Mouse (Mus musculus): Measurements from ENCODE around the gene Rpl13a. TPM values are rescaled to one million over a fixed set of nuclear protein-coding genes. Genes with fewer than 3 reads are reported as not detected.

Gene Rpl13a
- polyA plus RNA-seq, 1 experiment = 2,550 TPM

- no peak for TF ChIP-seq POLR2A (IDR thresholded peaks at IDR 0.05; ENCODE audit: borderline replicate concordance, extremely low read depth, insufficient read depth, insufficient read length, poor library complexity, severe bottlenecking)
- TF ChIP-seq CTCF (IDR thresholded peaks at IDR 0.05; ENCODE audit: borderline replicate concordance, extremely low read depth, insufficient read depth, insufficient read length) = no peak
- no peak for DNase-seq (ENCODE audit: low read depth)
Observed at GRCm38 (mm10) chr7:45165701-45166100, 37.1 kb upstream of the Rpl13a start.

- no peak for TF ChIP-seq CTCF (IDR thresholded peaks at IDR 0.05; ENCODE audit: borderline replicate concordance, extremely low read depth, insufficient read depth, insufficient read length)
- TF ChIP-seq POLR2A (IDR thresholded peaks at IDR 0.05; ENCODE audit: borderline replicate concordance, extremely low read depth, insufficient read depth, insufficient read length, poor library complexity, severe bottlenecking) = no peak
- DNase-seq (ENCODE audit: low read depth) = no peak
Observed at GRCm38 (mm10) chr7:45164833-45165232, 36.3 kb upstream of the Rpl13a start.

GRCm38 (mm10) chr7:45163735-45164490 lies 35.4 kb upstream of the Rpl13a start, which contains the start of gene Slc17a7:
Gene Slc17a7, plus strand, starts transcription at chr7:45163949.
- TF ChIP-seq CTCF (IDR thresholded peaks at IDR 0.05; ENCODE audit: borderline replicate concordance, extremely low read depth, insufficient read depth, insufficient read length) (no peak), POLR2A (IDR thresholded peaks at IDR 0.05; ENCODE audit: borderline replicate concordance, extremely low read depth, insufficient read depth, insufficient read length, poor library complexity, severe bottlenecking) (no peak)
- peak; percentile 34 for DNase-seq (ENCODE audit: low read depth)

DNA sequence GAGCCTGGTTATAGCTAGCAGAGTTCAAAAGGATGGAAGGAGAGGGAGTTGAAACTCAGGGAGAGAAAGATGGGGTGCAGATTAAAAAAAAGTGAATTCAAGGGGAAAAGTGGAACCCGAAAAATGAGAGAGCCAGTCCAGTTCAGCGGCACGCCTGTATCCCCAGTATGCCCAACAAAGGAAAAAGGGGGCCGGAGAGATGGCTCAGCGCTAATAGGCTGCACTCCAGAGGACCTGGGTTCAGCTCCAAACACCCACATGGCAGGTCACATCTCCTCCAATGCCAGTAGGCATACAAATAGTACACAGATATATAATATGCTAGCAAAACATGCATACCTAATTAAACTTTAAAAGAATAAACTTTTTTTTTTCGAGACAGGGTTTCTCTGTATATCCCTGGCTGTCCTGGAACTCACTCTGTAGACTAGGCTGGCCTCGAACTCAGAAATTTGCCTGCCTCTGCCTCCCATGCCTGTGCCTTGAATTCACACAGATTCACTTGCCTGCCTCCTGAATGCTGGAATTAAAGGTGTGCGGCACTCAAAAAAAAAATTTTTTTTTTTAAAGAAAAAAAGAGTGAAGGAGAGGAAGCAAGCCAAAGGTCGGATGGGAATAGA lies 34.5 kb upstream of the Rpl13a start:
- DNase-seq (ENCODE audit: low read depth) = no peak
- TF ChIP-seq POLR2A (IDR thresholded peaks at IDR 0.05; ENCODE audit: borderline replicate concordance, extremely low read depth, insufficient read depth, insufficient read length, poor library complexity, severe bottlenecking) = no peak
- no peak for TF ChIP-seq CTCF (IDR thresholded peaks at IDR 0.05; ENCODE audit: borderline replicate concordance, extremely low read depth, insufficient read depth, insufficient read length)

GRCm38 (mm10) chr7:45162551-45162950 lies 34.0 kb upstream of the Rpl13a start:
- DNase-seq (ENCODE audit: low read depth) = no peak
- TF ChIP-seq POLR2A (IDR thresholded peaks at IDR 0.05; ENCODE audit: borderline replicate concordance, extremely low read depth, insufficient read depth, insufficient read length, poor library complexity, severe bottlenecking) = no peak

DNA sequence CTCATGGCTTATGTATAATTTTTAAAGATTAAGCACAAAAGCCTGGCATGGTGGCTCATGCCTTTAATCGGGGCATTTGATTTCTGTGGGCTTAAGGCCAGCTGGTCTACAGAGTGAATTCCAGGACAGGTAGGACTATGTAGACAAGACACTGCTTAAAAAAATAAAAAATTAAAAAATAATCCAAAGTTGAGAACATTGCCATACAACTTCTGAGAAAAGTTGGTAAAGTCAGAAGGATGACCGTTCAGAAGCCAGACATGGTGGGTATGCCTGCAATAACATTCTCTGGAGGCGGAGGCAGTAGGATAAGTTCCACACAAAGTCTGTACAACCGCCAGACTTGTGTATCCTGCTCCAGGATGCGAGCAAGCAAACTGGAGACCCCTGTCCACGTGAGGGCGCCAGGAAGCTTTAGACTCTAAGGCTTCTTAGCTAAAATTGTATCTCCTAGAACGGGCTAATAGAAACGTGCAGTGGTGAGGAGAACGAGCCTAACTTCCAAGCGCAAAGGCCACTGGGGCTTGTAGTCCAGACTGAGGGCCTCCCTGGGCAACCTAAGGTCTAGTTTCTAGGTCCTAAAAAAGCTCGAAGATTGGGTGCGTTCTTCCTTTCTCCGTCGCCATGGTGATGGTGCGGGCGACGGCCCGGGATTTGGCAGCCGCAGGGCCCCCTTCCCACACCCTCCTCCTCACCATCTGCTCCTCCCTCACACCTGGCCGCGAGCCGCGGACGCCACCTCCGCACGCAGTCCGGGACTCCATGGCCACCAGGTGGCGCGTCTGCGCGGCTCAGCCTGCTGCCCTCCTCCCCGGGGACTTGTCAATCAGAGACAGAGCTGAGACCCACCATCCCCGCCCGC lies 33.3 kb upstream of the Rpl13a start:
- peak; percentile 88 for TF ChIP-seq CTCF (IDR thresholded peaks at IDR 0.05; ENCODE audit: borderline replicate concordance, extremely low read depth, insufficient read depth, insufficient read length)
- no peak for TF ChIP-seq POLR2A (IDR thresholded peaks at IDR 0.05; ENCODE audit: borderline replicate concordance, extremely low read depth, insufficient read depth, insufficient read length, poor library complexity, severe bottlenecking)
- DNase-seq (ENCODE audit: low read depth) = peak; percentile 97

- TF ChIP-seq POLR2A (IDR thresholded peaks at IDR 0.05; ENCODE audit: borderline replicate concordance, extremely low read depth, insufficient read depth, insufficient read length, poor library complexity, severe bottlenecking) (no peak), CTCF (IDR thresholded peaks at IDR 0.05; ENCODE audit: borderline replicate concordance, extremely low read depth, insufficient read depth, insufficient read length) (no peak)
- no peak for DNase-seq (ENCODE audit: low read depth)
Observed at GRCm38 (mm10) chr7:45160866-45161265, 32.3 kb upstream of the Rpl13a start.

GRCm38 (mm10) chr7:45160316-45160800 lies 31.8 kb upstream of the Rpl13a start:
- TF ChIP-seq CTCF (IDR thresholded peaks at IDR 0.05; ENCODE audit: borderline replicate concordance, extremely low read depth, insufficient read depth, insufficient read length) (no peak), POLR2A (IDR thresholded peaks at IDR 0.05; ENCODE audit: borderline replicate concordance, extremely low read depth, insufficient read depth, insufficient read length, poor library complexity, severe bottlenecking) (no peak)
- DNase-seq (ENCODE audit: low read depth) = no peak

- TF ChIP-seq POLR2A (IDR thresholded peaks at IDR 0.05; ENCODE audit: borderline replicate concordance, extremely low read depth, insufficient read depth, insufficient read length, poor library complexity, severe bottlenecking) (no peak), CTCF (IDR thresholded peaks at IDR 0.05; ENCODE audit: borderline replicate concordance, extremely low read depth, insufficient read depth, insufficient read length) (no peak)
- DNase-seq (ENCODE audit: low read depth) = no peak
Observed at GRCm38 (mm10) chr7:45158991-45159390, 30.4 kb upstream of the Rpl13a start.

DNA sequence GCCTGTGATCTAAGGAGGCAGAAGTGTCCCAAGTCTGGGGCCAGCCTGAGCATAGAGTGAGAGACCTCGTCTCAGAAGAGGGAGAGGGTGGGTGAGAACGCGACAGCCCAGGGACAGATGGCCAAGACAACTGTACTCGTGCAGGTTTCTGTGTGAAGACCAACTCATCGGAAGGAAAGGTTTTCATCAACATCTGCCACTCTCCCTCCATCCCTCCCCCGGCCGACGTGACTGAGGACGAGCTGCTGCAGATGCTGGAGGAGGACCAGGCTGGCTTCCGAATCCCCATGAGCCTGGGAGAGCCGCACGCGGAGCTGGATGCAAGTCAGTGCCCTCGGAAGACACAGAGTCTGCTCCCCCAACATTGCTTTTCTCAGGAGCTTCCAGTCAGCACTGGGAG lies 28.9 kb upstream of the Rpl13a start:
- TF ChIP-seq POLR2A (IDR thresholded peaks at IDR 0.05; ENCODE audit: borderline replicate concordance, extremely low read depth, insufficient read depth, insufficient read length, poor library complexity, severe bottlenecking) (no peak), CTCF (IDR thresholded peaks at IDR 0.05; ENCODE audit: borderline replicate concordance, extremely low read depth, insufficient read depth, insufficient read length) (no peak)
- no peak for DNase-seq (ENCODE audit: low read depth)

DNA sequence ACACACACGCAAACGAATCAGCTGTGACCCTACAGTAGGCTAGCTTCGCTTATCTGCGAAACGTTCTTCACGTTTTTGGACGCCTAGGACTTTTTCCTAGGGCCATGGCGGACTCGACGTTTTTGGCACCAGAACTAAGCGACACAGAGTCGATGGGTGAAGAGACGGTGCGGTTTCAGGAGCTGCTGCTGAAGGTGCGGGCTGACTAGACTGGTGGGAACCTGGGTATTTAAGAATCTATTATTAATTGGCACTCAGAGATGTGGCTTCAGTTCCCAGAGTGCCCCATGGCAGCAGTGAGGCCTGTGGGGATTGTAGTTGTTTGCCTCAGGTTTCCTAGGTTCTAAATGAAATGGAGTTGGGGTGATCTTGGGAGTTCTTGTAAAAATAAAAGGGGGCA lies 27.6 kb upstream of the Rpl13a start:
- TF ChIP-seq POLR2A (IDR thresholded peaks at IDR 0.05; ENCODE audit: borderline replicate concordance, extremely low read depth, insufficient read depth, insufficient read length, poor library complexity, severe bottlenecking) (no peak), CTCF (IDR thresholded peaks at IDR 0.05; ENCODE audit: borderline replicate concordance, extremely low read depth, insufficient read depth, insufficient read length) (no peak)
- DNase-seq (ENCODE audit: low read depth) = no peak
